Mouse (Mus musculus) CH12.LX (cell line): ENCODE data around the gene Chchd3. TPM values are rescaled to one million over a fixed set of nuclear protein-coding genes. Genes with fewer than 3 reads are reported as not detected.

Source experiments
- DNase-seq: peaks from one replicate; pipeline ENCODE4 v3.0.0-alpha.2; 2013; ENCODE audit errors: extremely low read depth
- H3K27ac ChIP-seq: 2 replicates; pipeline ENCODE4 v1.5.1; 2012; ENCODE audit warnings: low read depth, mild to moderate bottlenecking, control low read depth, moderate library complexity; ENCODE audit not compliant: insufficient read depth
- H3K27me3 ChIP-seq: replicated peaks from 2 replicates; pipeline ENCODE3; 2012; ENCODE audit warnings: inconsistent platforms
- H3K36me3 ChIP-seq, 2 experiments: replicated peaks in 1 of 2; 2 replicates each; pipeline versions ENCODE3 to v1.6.1; 2012; ENCODE audit warnings: inconsistent platforms in 1 of 2, low read length in 1 of 2, mild to moderate bottlenecking in 1 of 2, mixed read lengths in 1 of 2, moderate library complexity in 1 of 2; ENCODE audit not compliant: control insufficient read depth in 1 of 2, insufficient read depth in 1 of 2
- H3K4me1 ChIP-seq, 2 experiments: 2 replicates each; pipeline ENCODE4 v1.6.1; 2012; ENCODE audit warnings: inconsistent platforms in 1 of 2, moderate library complexity in 1 of 2; ENCODE audit not compliant: insufficient read depth in 2 of 2, control insufficient read depth in 1 of 2
- H3K4me2 ChIP-seq: 2 replicates; pipeline ENCODE4 v1.6.1; 2012; ENCODE audit warnings: low read depth, mild to moderate bottlenecking, control low read depth; ENCODE audit not compliant: poor library complexity, insufficient read depth, severe bottlenecking
- H3K4me3 ChIP-seq, 3 experiments: fragments of 150-350 bp in 1 of 3; sonication (generic) in 1 of 3; replicated peaks in 1 of 3; 2 replicates each; pipeline versions ENCODE3 to v1.5.1; 2011 to 2012; ENCODE audit warnings: low read depth in 2 of 3, low read length in 2 of 3, mild to moderate bottlenecking in 2 of 3, moderate library complexity in 2 of 3, control low read depth in 1 of 3, improper control_type of control experiment in 1 of 3, inconsistent platforms in 1 of 3, mixed read lengths in 1 of 3; ENCODE audit not compliant: poor library complexity in 1 of 3
- H3K79me2 ChIP-seq: replicated peaks from 2 replicates; pipeline ENCODE4 v1.6.1; 2012; ENCODE audit warnings: mild to moderate bottlenecking, moderate library complexity; ENCODE audit not compliant: control insufficient read depth, poor library complexity, insufficient read depth, severe bottlenecking; ENCODE audit errors: extremely low read depth
- H3K9ac ChIP-seq: 2 replicates; pipeline ENCODE4 v1.6.1; 2012; ENCODE audit warnings: low read depth, mild to moderate bottlenecking, control low read depth, moderate library complexity; ENCODE audit not compliant: insufficient read depth
- H3K9me3 ChIP-seq: replicated peaks from 2 replicates; pipeline ENCODE3; 2012; ENCODE audit warnings: low read length, inconsistent platforms, mixed read lengths
- CHD1 ChIP-seq: IDR thresholded peaks from 2 replicates; pipeline ENCODE4 v1.6.1; 2012; ENCODE audit warnings: low read depth, low read length, improper control_type of control experiment, inconsistent platforms
- CHD2 ChIP-seq: IDR thresholded peaks from 2 replicates; pipeline ENCODE4 v1.6.1; 2011; ENCODE audit warnings: low read length, improper control_type of control experiment
- E2F4 ChIP-seq: IDR thresholded peaks from 2 replicates; pipeline ENCODE4 v1.6.1; 2011; ENCODE audit warnings: low read depth, low read length, improper control_type of control experiment; ENCODE audit not compliant: insufficient replicate concordance
- ELF1 ChIP-seq: IDR thresholded peaks from 2 replicates; pipeline ENCODE4 v1.6.1; 2014; ENCODE audit warnings: low read depth, mild to moderate bottlenecking, inconsistent platforms, low read length, improper control_type of control experiment
- EP300 ChIP-seq: IDR thresholded peaks from 2 replicates; pipeline ENCODE4 v1.6.1; 2011; ENCODE audit warnings: low read length, improper control_type of control experiment
- ETS1 ChIP-seq: conservative IDR thresholded peaks from 2 replicates; pipeline ENCODE4 v1.6.1; 2012; ENCODE audit warnings: low read depth, mild to moderate bottlenecking, inconsistent platforms, low read length, improper control_type of control experiment, moderate library complexity
- GABPA ChIP-seq: IDR thresholded peaks from 2 replicates; pipeline ENCODE4 v1.6.1; 2012; ENCODE audit warnings: low read depth, low read length, improper control_type of control experiment, inconsistent platforms; ENCODE audit not compliant: insufficient replicate concordance
- JUN ChIP-seq: IDR thresholded peaks from 2 replicates; pipeline ENCODE4 v1.6.1; 2011; ENCODE audit warnings: low read depth, mild to moderate bottlenecking, low read length, improper control_type of control experiment, moderate library complexity; ENCODE audit not compliant: insufficient read depth
- JUND ChIP-seq: conservative IDR thresholded peaks from 2 replicates; pipeline ENCODE4 v1.6.1; 2011; ENCODE audit warnings: low read depth, low read length, improper control_type of control experiment
- KAT2A ChIP-seq: IDR thresholded peaks from 2 replicates; pipeline ENCODE4 v1.6.1; 2012; ENCODE audit warnings: low read length, improper control_type of control experiment, inconsistent platforms; ENCODE audit not compliant: insufficient replicate concordance
- MAFK ChIP-seq: IDR thresholded peaks from 2 replicates; pipeline ENCODE4 v1.6.1; 2011; ENCODE audit warnings: low read length, improper control_type of control experiment; ENCODE audit not compliant: insufficient replicate concordance
- MAX ChIP-seq: IDR thresholded peaks from 2 replicates; pipeline ENCODE4 v1.6.1; 2011; ENCODE audit warnings: low read length, improper control_type of control experiment
- MEF2A ChIP-seq: IDR thresholded peaks from 2 replicates; pipeline ENCODE4 v1.6.1; 2014; ENCODE audit warnings: low read depth, mild to moderate bottlenecking, inconsistent platforms, low read length, improper control_type of control experiment, borderline replicate concordance
- MXI1 ChIP-seq: IDR thresholded peaks from 2 replicates; pipeline ENCODE4 v1.6.1; 2011; ENCODE audit warnings: mild to moderate bottlenecking, low read depth, low read length, improper control_type of control experiment
- MYC ChIP-seq: IDR thresholded peaks from 2 replicates; pipeline ENCODE4 v1.6.1; 2011; ENCODE audit warnings: low read depth, mild to moderate bottlenecking, improper control_type of control experiment, low read length
- NELFE ChIP-seq: IDR thresholded peaks from 2 replicates; pipeline ENCODE4 v1.6.1; 2011; ENCODE audit warnings: low read depth, low read length, improper control_type of control experiment
- NRF1 ChIP-seq: IDR thresholded peaks from 2 replicates; pipeline ENCODE4 v1.6.1; 2014; ENCODE audit warnings: low read depth, mild to moderate bottlenecking, inconsistent platforms, low read length, improper control_type of control experiment, moderate library complexity
- PAX5 ChIP-seq: IDR thresholded peaks from 2 replicates; pipeline ENCODE4 v1.6.1; 2012; ENCODE audit warnings: low read length, inconsistent platforms, mixed read lengths
- POLR2A ChIP-seq: IDR thresholded peaks from 2 replicates; pipeline ENCODE4 v1.6.1; 2011; ENCODE audit warnings: low read depth, mild to moderate bottlenecking, improper control_type of control experiment, low read length
- POLR2AphosphoS2 ChIP-seq: IDR thresholded peaks from 2 replicates; pipeline ENCODE4 v1.6.1; 2011; ENCODE audit warnings: low read depth, low read length, improper control_type of control experiment
- RAD21 ChIP-seq: IDR thresholded peaks from 2 replicates; pipeline ENCODE4 v1.6.1; 2011; ENCODE audit warnings: low read depth, mild to moderate bottlenecking, low read length, improper control_type of control experiment, moderate library complexity
- RCOR1 ChIP-seq: conservative IDR thresholded peaks from 2 replicates; pipeline ENCODE4 v1.6.1; 2012; ENCODE audit warnings: low read depth, mild to moderate bottlenecking, inconsistent platforms, low read length, improper control_type of control experiment
- SIN3A ChIP-seq: IDR thresholded peaks from 2 replicates; pipeline ENCODE4 v1.6.1; 2012; ENCODE audit warnings: low read length, improper control_type of control experiment, inconsistent platforms
- SMC3 ChIP-seq: IDR thresholded peaks from 2 replicates; pipeline ENCODE4 v1.6.1; 2011; ENCODE audit warnings: low read depth, low read length, improper control_type of control experiment
- TCF12 ChIP-seq: IDR thresholded peaks from 2 replicates; pipeline ENCODE4 v1.6.1; 2014; ENCODE audit warnings: low read depth, mild to moderate bottlenecking, inconsistent platforms, low read length, improper control_type of control experiment
- UBTF ChIP-seq: IDR thresholded peaks from 2 replicates; pipeline ENCODE4 v1.6.1; 2012; ENCODE audit warnings: low read depth, mild to moderate bottlenecking, inconsistent platforms, low read length, improper control_type of control experiment, moderate library complexity
- USF1 ChIP-seq: IDR thresholded peaks from 2 replicates; pipeline ENCODE4 v1.6.1; 2014; ENCODE audit warnings: low read depth, mild to moderate bottlenecking, inconsistent platforms, low read length, improper control_type of control experiment
- ZKSCAN1 ChIP-seq: IDR thresholded peaks from 2 replicates; pipeline ENCODE4 v1.6.1; 2012; ENCODE audit warnings: low read depth, inconsistent platforms, low read length, improper control_type of control experiment, borderline replicate concordance
- ZNF384 ChIP-seq: IDR thresholded peaks from 2 replicates; pipeline ENCODE4 v1.6.1; 2012; ENCODE audit warnings: low read depth, low read length, improper control_type of control experiment, inconsistent platforms
- dilution Hi-C: fragments of 300-500 bp; cut with MboI; formaldehyde crosslinking; loops from 2 replicates; pipeline ENCODE4 v1.14.3; 2020; ENCODE audit warnings: low sequenced_read_pairs; ENCODE audit not compliant: extremely low pct_unique_long_range_greater_than_20kb, extremely low pct_ligation_motif_present
- in situ Hi-C: fragments of 300-500 bp; cut with MboI; formaldehyde crosslinking; loops from 3 replicates; pipeline ENCODE4 v1.14.3; 2019; ENCODE audit warnings: low sequenced_read_pairs, low pct_ligation_motif_present, low pct_unique_long_range_greater_than_20kb, mixed read lengths
- polyA plus RNA-seq: library from polyadenylated mRNA; unstranded; fragments of >175 nt; gene quantifications from 2 replicates; pipeline ENCODE4 v1.2.1, GENCODE M21; 2012; ENCODE audit warnings: low read depth; ENCODE audit not compliant: insufficient read length
- total RNA-seq, 2 experiments: library from RNA; depleted of rRNA; stranded (reverse); fragments of 300-350 nt in 1 of 2; fragments of >200 nt in 1 of 2; gene quantifications; 2 replicates each; pipeline ENCODE4 v1.2.3; 2012 to 2014

Gene Chchd3
- total and polyA plus RNA-seq, 3 experiments: 116 to 197 (median 133) TPM

GRCm38 (mm10) chr6:33104661-33105060, 44.6 kb upstream of the Chchd3 start:
- Histone ChIP-seq H3K4me1 (no peaks in the 10 kb centered on the region), H3K4me3 (no peak overlapping the region), H3K36me3 (no peaks in the 10 kb centered on the region), H3K79me2 (no peaks in the 10 kb centered on the region), H3K9me3 (no peaks in the 10 kb centered on the region), H3K4me2 (no peak overlapping the region), H3K27me3 (no peaks in the 10 kb centered on the region), H3K9ac (no peak overlapping the region), H3K27ac (no peak overlapping the region)
- no peak for DNase-seq
- in situ Hi-C loops: no loop called here
- TF ChIP-seq KAT2A (no peak), CHD2 (no peak), JUN (no peak), SIN3A (no peak), UBTF (no peak), RCOR1 (no peak), NELFE (no peak), EP300 (no peak)
- dilution Hi-C loops: no loop called here

GRCm38 (mm10) chr6:33098903-33099302, 38.8 kb upstream of the Chchd3 start:
- Histone ChIP-seq H3K36me3 (no peaks in the 10 kb centered on the region), H3K4me2 (no peak overlapping the region)
- dilution Hi-C loops: no loop called here

GRCm38 (mm10) chr6:33094671-33095233, 34.7 kb upstream of the Chchd3 start:
- Histone ChIP-seq H3K9me3 (no peaks in the 10 kb centered on the region), H3K27me3 (peaks cover 2% of the 10 kb centered on the region), H3K36me3 (no peaks in the 10 kb centered on the region), H3K4me2 (peak overlapping the region; percentile 27; the same call in 1 of the 2 replicates), H3K27ac (no peak overlapping the region), H3K4me3 (no peak overlapping the region), H3K9ac (no peak overlapping the region), H3K79me2 (no peaks in the 10 kb centered on the region), H3K4me1 (peaks cover 8 to 11% of the 10 kb centered on the region in 2 experiments; a peak in 3 of 4 replicates)
- dilution Hi-C loops (no loop called here), in situ Hi-C loops (no loop called here)
- DNase-seq: peak; percentile 43
- TF ChIP-seq POLR2A (no peak), ZKSCAN1 (no peak), PAX5 (no peak), JUN (no peak), ETS1 (0 out of 2 replicates have a peak, but pooled peaks have one; percentile 23), RAD21 (no peak), MXI1 (no peak), EP300 (peak; percentile 44; the same call in 1 of the 2 replicates), ELF1 (no peak), JUND (no peak), GABPA (no peak), NRF1 (no peak), E2F4 (no peak), MEF2A (no peak), POLR2AphosphoS2 (no peak)

More at GRCm38 (mm10) chr6:33098903-33099302, 38.8 kb upstream of the Chchd3 start:
- no peak for DNase-seq
- H3K4me3 ChIP-seq: no peak overlapping the region
- H3K9me3 ChIP-seq: no peaks in the 10 kb centered on the region
- H3K9ac ChIP-seq: no peak overlapping the region
- TF ChIP-seq GABPA (no peak), ZNF384 (no peak), CHD1 (no peak), MYC (no peak), JUN (no peak), E2F4 (no peak), TCF12 (no peak), NELFE (no peak), SMC3 (no peak), MAFK (no peak), ETS1 (no peak), MAX (no peak), USF1 (no peak)
- TF ChIP-seq, all 38 proteins: peak for 0
- in situ Hi-C loops: no loop called here
- H3K27ac ChIP-seq: no peak overlapping the region
- H3K4me1 ChIP-seq: peaks cover 8 to 11% of the 10 kb centered on the region in 2 experiments; a peak in 3 of 4 replicates
- no peaks in the 10 kb centered on the region for H3K79me2 ChIP-seq
- H3K27me3 ChIP-seq: peaks cover 2% of the 10 kb centered on the region
